Comparison of ENCODE assay signal across 8 mouse cellular contexts in the genomic region with DNA sequence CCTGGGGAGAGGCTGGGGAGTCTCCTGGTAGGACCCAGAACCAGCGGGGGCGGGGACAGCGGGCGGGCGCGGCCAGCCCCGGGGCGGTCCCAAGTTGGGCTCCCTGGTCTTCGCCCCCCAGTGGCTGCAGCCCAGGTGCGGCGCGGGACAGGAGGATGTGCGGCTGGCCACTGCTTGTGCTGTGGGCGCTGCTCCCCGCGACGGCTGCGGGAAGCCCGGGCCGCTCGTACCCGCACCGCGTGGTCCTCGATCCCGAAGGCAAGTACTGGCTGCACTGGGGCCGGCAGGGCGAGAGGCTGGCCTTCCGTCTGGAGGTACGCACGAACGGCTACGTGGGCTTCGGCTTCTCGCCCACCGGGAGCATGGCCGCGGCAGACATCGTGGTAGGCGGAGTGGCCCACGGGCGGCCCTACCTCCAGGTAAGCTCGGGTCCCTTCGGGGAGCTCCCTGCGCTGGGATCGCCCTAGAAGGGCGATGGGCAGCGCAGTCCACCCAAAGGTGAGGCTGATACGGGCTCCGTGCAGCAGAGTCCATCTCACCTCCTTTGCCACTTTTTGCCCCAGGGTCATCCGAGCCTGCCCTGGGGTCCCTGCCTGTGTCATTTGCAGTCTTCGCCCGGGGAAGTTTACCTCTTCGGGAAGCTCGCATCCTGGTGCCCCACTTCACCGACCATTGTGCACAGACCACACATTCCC. TPM values are rescaled to one million over a fixed set of nuclear protein-coding genes. Genes with fewer than 3 reads are reported as not detected.
A peak's percentile ranks its signal among the peaks of the same experiment; 100 is the strongest.
DNase-seq lines count a peak whose midpoint lies in the region; ATAC-seq and TF ChIP-seq lines count a peak whose summit lies in the region.

A gene (plus strand): TSS at position 69 of the 695 bp plus-strand sequence.

- DNase-seq in heart, adult 11 months = peak; percentile 91
- no peak for DNase-seq in heart, postnatal 25 days (ENCODE audit: low spot score)
- DNase-seq in adrenal gland, postnatal 14 days = peak; percentile 55
- DNase-seq in lung, postnatal 0 days (ENCODE audit: low spot score) = peak; percentile 35
- peak; percentile 51 for DNase-seq in ovary, postnatal 36 days (ENCODE audit: low spot score)
- no peak for DNase-seq in left cerebral cortex, adult 8-10 months (ENCODE audit: low spot score in 2 of 2)

- intact Hi-C loops in heart, postnatal 25 days (cut with DNase I) = no loop called here

- peak within 1 kb of the TSS; percentile 92 for H3K4me2 ChIP-seq in kidney, embryonic 14.5 days (replicated peaks; ENCODE audit: low read depth, low read length)
- peak within 1 kb of the TSS; percentile 70 for H3K4me2 ChIP-seq in lung, postnatal 0 days (replicated peaks; ENCODE audit: low read depth, low read length)

- peak within 1 kb of the TSS; percentile 43 for H3K4me3 ChIP-seq in kidney, embryonic 14.5 days (ENCODE audit: low read length)
- H3K4me3 ChIP-seq in lung, postnatal 0 days (ENCODE audit: low read depth, low read length) = peak within 1 kb of the TSS; percentile 38

- H3K36me3 ChIP-seq in kidney, embryonic 14.5 days (ENCODE audit: control insufficient read depth, insufficient read depth, low read length) = no peaks in the 10 kb centered on the region
- no peaks in the 10 kb centered on the region for H3K36me3 ChIP-seq in lung, postnatal 0 days (ENCODE audit: insufficient read depth, low read length)

- H3K9ac ChIP-seq in kidney, embryonic 14.5 days (ENCODE audit: low read depth, low read length) = peak within 1 kb of the TSS; percentile 57
- H3K9ac ChIP-seq in lung, postnatal 0 days (replicated peaks; ENCODE audit: low read depth) = no peak within 1 kb of the TSS

- 1% methylated on average over 50 of the region's 56 CpGs for WGBS in kidney, embryonic 14.5 days
- WGBS in lung, postnatal 0 days = under 1% methylated on average over 42 of the region's 56 CpGs

- peak; percentile 50 for TF ChIP-seq CTCF in lung, postnatal 0 days (IDR thresholded peaks at IDR 0.05)

- no peaks in the 10 kb centered on the region for H3K9me3 ChIP-seq in kidney, embryonic 14.5 days (ENCODE audit: control insufficient read depth, low read length)
- H3K9me3 ChIP-seq in lung, postnatal 0 days (ENCODE audit: low read length) = no peaks in the 10 kb centered on the region

- ATAC-seq in granulocyte monocyte progenitor cell, adult 5-6 weeks (replicated peaks; ENCODE audit: poor library complexity, severe bottlenecking) = peak; percentile 83
- ATAC-seq in kidney, embryonic 14.5 days (ENCODE audit: low FRiP score, low TSS enrichment) = peak; percentile 93
- ATAC-seq in lung, postnatal 0 days = peak; percentile 62

- no peak within 1 kb of the TSS for H3K27ac ChIP-seq in kidney, embryonic 14.5 days (ENCODE audit: low read depth, low read length)
- no peak within 1 kb of the TSS for H3K27ac ChIP-seq in lung, postnatal 0 days (ENCODE audit: low read length)

- TF ChIP-seq EP300 in lung, postnatal 0 days (IDR thresholded peaks at IDR 0.05) = no peak

- H3K4me1 ChIP-seq in kidney, embryonic 14.5 days (ENCODE audit: control insufficient read depth, insufficient read depth, low read length) = 0 out of 2 replicates have a peak, but pooled peaks cover 3% of the 10 kb centered on the region
- H3K4me1 ChIP-seq in lung, postnatal 0 days (ENCODE audit: insufficient read depth, low read depth, low read length) = peaks cover 5% of the 10 kb centered on the region; the same call in 1 of the 2 replicates

- H3K27me3 ChIP-seq in kidney, embryonic 14.5 days (ENCODE audit: control insufficient read depth, insufficient read depth, low read length) = peaks cover 7% of the 10 kb centered on the region; the same call in 1 of the 2 replicates
- peaks cover 3% of the 10 kb centered on the region; the same call in 1 of the 2 replicates for H3K27me3 ChIP-seq in lung, postnatal 0 days (replicated peaks; ENCODE audit: insufficient read depth, low read length)

RNA-seq across cellular contexts. Expression of the gene that starts here (rescaled TPM):
- 1 to 10 TPM in 1 of 2 experiments, under 1 TPM in 1; 0.28 to 1.0 TPM for total RNA-seq in heart, postnatal 25 days (2021)
- 0.52 and 0.53 TPM in 2 replicates for total RNA-seq in adrenal gland, postnatal 14 days (2021)
- total RNA-seq in granulocyte monocyte progenitor cell, adult 5-6 weeks (2014; fragmentation: Nextera tagmentation) = not detected in 2 replicates
- not detected in 2 replicates for total RNA-seq in granulocyte monocyte progenitor cell, adult 5-6 weeks (2017)
- polyA plus RNA-seq in kidney, embryonic 14.5 days (2014; fragmentation: Nextera tagmentation; extraction: Ambion mirVana) = 18.1 and 29.7 TPM in 2 replicates
- polyA plus RNA-seq in lung, postnatal 0 days (2015; fragmentation: Nextera tagmentation; extraction: Ambion mirVana) = 2.3 and 2.4 TPM in 2 replicates
- 10 to 100 TPM in 1 of 4 experiments, 1 to 10 TPM in 3; 5.8 to 10.4 (median 8.0) TPM for total RNA-seq in left cerebral cortex, adult 8-10 months (2022)

Comparison
In these comparisons a context has a peak if more than half of its experiments do, and no peak if none do; other contexts are left out.
1. DNase-seq: peak in heart, adult 11 months (single experiment), lung, postnatal 0 days (single experiment) and ovary, postnatal 36 days (single experiment); none in heart, postnatal 25 days (single experiment) and left cerebral cortex, adult 8-10 months (0 of 2).
2. Peak in DNase-seq in adrenal gland, postnatal 14 days; RNA of the gene not detected or under 1 TPM.
3. Peak in ATAC-seq in granulocyte monocyte progenitor cell, adult 5-6 weeks; RNA of the gene not detected or under 1 TPM.
4. Peak in every context shown above with its lines, with median percentiles within 50 percentile points of each other: ATAC-seq.